Mouse (Mus musculus) hindbrain, embryonic 10.5 days (tissue): Measurements from ENCODE around the gene Gm21190. TPM values are rescaled to one million over a fixed set of nuclear protein-coding genes. Genes with fewer than 3 reads are reported as not detected.

Source experiments
- polyA plus RNA-seq: library from polyadenylated mRNA; unstranded; fragments of >200 nt; fragmentation: Nextera tagmentation; extraction: Ambion mirVana; gene quantifications from 2 replicates; pipeline ENCODE4 v1.2.1, GENCODE M21; 2016

Gene Gm21190
- polyA plus RNA-seq, 1 experiment from 2014 or later = not detected

Other genes with a start within 250 kb of the Gm21190 start
- gene Gm21149, start 52.7 kb downstream of the Gm21190 start, polyA plus RNA-seq = not detected in 2 replicates
- not detected in 2 replicates for gene Gm21083, start 48.1 kb upstream of the Gm21190 start, polyA plus RNA-seq
- not detected in 2 replicates for gene Speer4d, start 89.8 kb upstream of the Gm21190 start, polyA plus RNA-seq
- not detected in 2 replicates for gene 4930572O03Rik, start 127.8 kb upstream of the Gm21190 start, polyA plus RNA-seq
- not detected in 2 replicates for gene Speer4c, start 185.0 kb upstream of the Gm21190 start, polyA plus RNA-seq